Mouse (Mus musculus): ENCODE measurements around the gene Mrps21. TPM values are rescaled to one million over a fixed set of nuclear protein-coding genes. Genes with fewer than 3 reads are reported as not detected.
"Not testable (repeated sequence)": the region's sequence is repeated elsewhere in the genome, so short reads cannot be mapped to it uniquely, and the experiment has no call there.

The Mrps21 gene
- polyA plus RNA-seq (2015; fragmentation: Nextera tagmentation; extraction: Ambion mirVana), result 323 and 434 TPM in 2 replicates

- peaks cover 17% of the 10 kb centered on the region; the same call in 1 of the 2 replicates for H3K36me3 ChIP-seq
- peak within 1 kb of the TSS; percentile 64 for H3K4me2 ChIP-seq
- H3K9me3 ChIP-seq (replicated peaks), result no peaks in the 10 kb centered on the region
- peak within 1 kb of the TSS; percentile 95 for H3K27ac ChIP-seq
- H3K9ac ChIP-seq, result peak within 1 kb of the TSS; percentile 82
- H3K4me3 ChIP-seq, result peak within 1 kb of the TSS; percentile 72
- under 1% methylated on average over 33 of the region's 33 CpGs for WGBS
- H3K27me3 ChIP-seq, result no peaks in the 10 kb centered on the region
- ATAC-seq (replicated peaks; ENCODE audit: insufficient number of reproducible peaks, insufficient read depth, low FRiP score, low read depth), result peak; percentile 94
- peaks cover 10% of the 10 kb centered on the region for H3K4me1 ChIP-seq (replicated peaks)
Measured at GRCm38 (mm10) chr3:95871392-95871867, at the start of gene Mrps21. Gene Mrps21, minus strand, starts transcription at chr3:95871519.

DNA sequence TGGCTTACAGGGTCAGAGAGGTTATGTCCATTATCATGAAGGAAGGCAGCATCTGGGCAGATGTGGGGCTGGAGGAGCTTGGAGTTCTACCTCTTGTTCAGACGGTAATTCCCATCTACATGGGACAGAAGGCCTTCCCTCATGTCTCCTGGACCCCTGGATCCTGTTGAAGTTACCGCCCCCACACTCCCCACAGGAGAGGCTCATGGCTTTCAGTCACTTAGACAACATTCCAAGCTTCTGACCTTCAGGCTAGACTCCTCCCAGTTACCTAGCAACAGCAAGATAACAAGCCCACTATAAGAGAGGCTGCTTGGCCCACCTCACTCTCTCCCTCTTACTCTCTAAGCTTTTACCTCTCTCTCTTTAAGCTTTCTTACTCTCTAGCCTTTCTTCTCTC lies 49.2 kb upstream of the Mrps21 start:
- 39% methylated on average over 2 of the region's 2 CpGs for WGBS
- not testable (repeated sequence) for H3K4me2 ChIP-seq; H3K4me1 ChIP-seq (replicated peaks); H3K36me3 ChIP-seq; H3K9me3 ChIP-seq (replicated peaks); H3K27ac ChIP-seq; H3K27me3 ChIP-seq; H3K4me3 ChIP-seq; H3K9ac ChIP-seq; ATAC-seq (replicated peaks; ENCODE audit: insufficient number of reproducible peaks, insufficient read depth, low FRiP score, low read depth)

DNA sequence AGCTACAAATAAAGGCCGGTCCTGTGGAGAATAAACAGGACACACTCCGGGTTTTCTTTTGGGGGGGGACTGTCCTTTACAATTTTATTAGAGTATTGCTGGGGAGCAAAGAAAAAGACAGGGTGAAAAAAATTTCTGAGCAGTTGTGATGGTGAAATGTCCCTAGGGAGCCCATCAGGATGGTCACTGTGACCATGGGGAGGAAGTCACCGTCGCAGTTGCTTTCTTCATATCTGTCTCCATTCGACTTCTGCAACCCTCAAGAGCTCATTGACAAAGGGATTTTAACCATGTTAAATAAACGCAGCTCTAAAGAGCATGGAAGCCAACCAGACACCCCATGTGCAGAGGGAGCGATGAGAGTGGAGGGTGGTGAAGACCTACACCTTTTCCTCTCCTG lies 45.4 kb upstream of the Mrps21 start:
- no peaks in the 10 kb centered on the region for H3K27me3 ChIP-seq
- no peaks in the 10 kb centered on the region for H3K9me3 ChIP-seq (replicated peaks)
- no peak overlapping the region for H3K27ac ChIP-seq
- WGBS, result 60% methylated on average over 7 of the region's 7 CpGs
- H3K4me3 ChIP-seq, result no peak overlapping the region
- no peaks in the 10 kb centered on the region for H3K36me3 ChIP-seq
- 0 out of 2 replicates have a peak, but pooled peaks cover 2% of the 10 kb centered on the region for H3K4me1 ChIP-seq (replicated peaks)
- H3K4me2 ChIP-seq, result no peak overlapping the region
- ATAC-seq (replicated peaks; ENCODE audit: insufficient number of reproducible peaks, insufficient read depth, low FRiP score, low read depth), result no peak
- no peak overlapping the region for H3K9ac ChIP-seq

- ATAC-seq (replicated peaks; ENCODE audit: insufficient number of reproducible peaks, insufficient read depth, low FRiP score, low read depth), result no peak
- Histone ChIP-seq H3K27ac (no peak overlapping the region), H3K4me1 (replicated peaks) (no peaks in the 10 kb centered on the region), H3K27me3 (no peaks in the 10 kb centered on the region), H3K4me2 (no peak overlapping the region), H3K36me3 (no peaks in the 10 kb centered on the region), H3K9me3 (replicated peaks) (no peaks in the 10 kb centered on the region), H3K9ac (no peak overlapping the region), H3K4me3 (no peak overlapping the region)
- WGBS, result 69% methylated on average over 4 of the region's 4 CpGs
Measured at GRCm38 (mm10) chr3:95914706-95915105, 43.4 kb upstream of the Mrps21 start.

GRCm38 (mm10) chr3:95907613-95908012 lies 36.3 kb upstream of the Mrps21 start:
- Histone ChIP-seq H3K9ac (no peak overlapping the region), H3K27me3 (no peaks in the 10 kb centered on the region), H3K4me3 (no peak overlapping the region), H3K4me2 (no peak overlapping the region), H3K4me1 (replicated peaks) (peaks cover 33% of the 10 kb centered on the region), H3K9me3 (replicated peaks) (no peaks in the 10 kb centered on the region), H3K27ac (no peak overlapping the region), H3K36me3 (no peaks in the 10 kb centered on the region)
- ATAC-seq (replicated peaks; ENCODE audit: insufficient number of reproducible peaks, insufficient read depth, low FRiP score, low read depth), result no peak
- 39% methylated on average over 4 of the region's 4 CpGs for WGBS

GRCm38 (mm10) chr3:95906860-95907259 lies 35.5 kb upstream of the Mrps21 start:
- Histone ChIP-seq H3K36me3 (no peaks in the 10 kb centered on the region), H3K4me2 (peak overlapping the region; percentile 77), H3K27ac (no peak overlapping the region), H3K9ac (0 out of 2 replicates have a peak overlapping the region, but pooled peaks have one; percentile 13), H3K4me1 (replicated peaks) (peaks cover 39% of the 10 kb centered on the region), H3K4me3 (peak overlapping the region; percentile 47), H3K9me3 (replicated peaks) (no peaks in the 10 kb centered on the region), H3K27me3 (no peaks in the 10 kb centered on the region)
- 0% methylated on average over 12 of the region's 12 CpGs for WGBS
- no peak for ATAC-seq (replicated peaks; ENCODE audit: insufficient number of reproducible peaks, insufficient read depth, low FRiP score, low read depth)

GRCm38 (mm10) chr3:95905940-95906492 lies 34.7 kb upstream of the Mrps21 start:
- ATAC-seq (replicated peaks; ENCODE audit: insufficient number of reproducible peaks, insufficient read depth, low FRiP score, low read depth), result no peak
- Histone ChIP-seq H3K27me3 (no peaks in the 10 kb centered on the region), H3K4me2 (peak overlapping the region; percentile 77), H3K4me1 (replicated peaks) (peaks cover 43% of the 10 kb centered on the region), H3K36me3 (no peaks in the 10 kb centered on the region), H3K9ac (peak overlapping the region; percentile 56; the same call in 1 of the 2 replicates), H3K9me3 (replicated peaks) (no peaks in the 10 kb centered on the region), H3K4me3 (peak overlapping the region; percentile 47), H3K27ac (peak overlapping the region; percentile 87)
- under 1% methylated on average over 12 of the region's 12 CpGs for WGBS

- peak; percentile 32; the same call in 1 of the 2 replicates for ATAC-seq (replicated peaks; ENCODE audit: insufficient number of reproducible peaks, insufficient read depth, low FRiP score, low read depth)
- peak overlapping the region; percentile 77 for H3K4me2 ChIP-seq
- peak overlapping the region; percentile 87 for H3K27ac ChIP-seq
- no peaks in the 10 kb centered on the region for H3K36me3 ChIP-seq
- under 1% methylated on average over 18 of the region's 18 CpGs for WGBS
- peak overlapping the region; percentile 56 for H3K9ac ChIP-seq
- H3K4me3 ChIP-seq, result peak overlapping the region; percentile 47
- peaks cover 43% of the 10 kb centered on the region for H3K4me1 ChIP-seq (replicated peaks)
- no peaks in the 10 kb centered on the region for H3K27me3 ChIP-seq
- no peaks in the 10 kb centered on the region for H3K9me3 ChIP-seq (replicated peaks)
Measured at GRCm38 (mm10) chr3:95905146-95905939, 34.0 kb upstream of the Mrps21 start.

GRCm38 (mm10) chr3:95904568-95904967 lies 33.2 kb upstream of the Mrps21 start, which contains the start of gene Car14:
Gene Car14, minus strand, starts transcription at chr3:95904691.
- H3K4me1 ChIP-seq (replicated peaks), result peaks cover 43% of the 10 kb centered on the region
- no peaks in the 10 kb centered on the region for H3K9me3 ChIP-seq (replicated peaks)
- no peak; the same call in 1 of the 2 replicates for ATAC-seq (replicated peaks; ENCODE audit: insufficient number of reproducible peaks, insufficient read depth, low FRiP score, low read depth)
- no peaks in the 10 kb centered on the region for H3K27me3 ChIP-seq
- H3K36me3 ChIP-seq, result no peaks in the 10 kb centered on the region
- WGBS, result under 1% methylated on average over 15 of the region's 15 CpGs
- H3K4me2 ChIP-seq, result peak within 1 kb of the TSS; percentile 77
- peak within 1 kb of the TSS; percentile 47 for H3K4me3 ChIP-seq
- peak within 1 kb of the TSS; percentile 87 for H3K27ac ChIP-seq
- H3K9ac ChIP-seq, result peak within 1 kb of the TSS; percentile 56

- Histone ChIP-seq H3K27ac (peak overlapping the region; percentile 87), H3K4me1 (replicated peaks) (peaks cover 43% of the 10 kb centered on the region), H3K27me3 (no peaks in the 10 kb centered on the region), H3K9ac (peak overlapping the region; percentile 56), H3K36me3 (no peaks in the 10 kb centered on the region), H3K4me2 (peak overlapping the region; percentile 77), H3K9me3 (replicated peaks) (no peaks in the 10 kb centered on the region), H3K4me3 (peak overlapping the region; percentile 47)
- WGBS, result 7% methylated on average over 15 of the region's 15 CpGs
- no peak for ATAC-seq (replicated peaks; ENCODE audit: insufficient number of reproducible peaks, insufficient read depth, low FRiP score, low read depth)
Measured at GRCm38 (mm10) chr3:95903753-95904502, 32.6 kb upstream of the Mrps21 start.

- Histone ChIP-seq H3K36me3 (peaks cover 4% of the 10 kb centered on the region; the same call in 1 of the 2 replicates), H3K27ac (peak overlapping the region; percentile 87), H3K4me2 (peak overlapping the region; percentile 77), H3K27me3 (no peaks in the 10 kb centered on the region), H3K9ac (peak overlapping the region; percentile 37; the same call in 1 of the 2 replicates), H3K9me3 (replicated peaks) (no peaks in the 10 kb centered on the region), H3K4me3 (peak overlapping the region; percentile 47), H3K4me1 (replicated peaks) (peaks cover 43% of the 10 kb centered on the region)
- no peak for ATAC-seq (replicated peaks; ENCODE audit: insufficient number of reproducible peaks, insufficient read depth, low FRiP score, low read depth)
- WGBS, result 28% methylated on average over 6 of the region's 6 CpGs
Measured at GRCm38 (mm10) chr3:95902643-95903042, 31.3 kb upstream of the Mrps21 start.

Measured in heart, embryonic 15.5 days (tissue).